Mouse (Mus musculus): ENCODE results near the gene Cdc42bpa.

The Cdc42bpa gene

GRCm38 (mm10) chr1:180162986-180163385 lies 202.7 kb downstream of the Cdc42bpa start:
- no peak for DNase-seq (ENCODE audit: low spot score)

- DNase-seq (ENCODE audit: low spot score), result no peak
Measured at GRCm38 (mm10) chr1:180166533-180166932, 206.3 kb downstream of the Cdc42bpa start.

- no peak for DNase-seq (ENCODE audit: low spot score)
Measured at GRCm38 (mm10) chr1:180168294-180168693, 208.0 kb downstream of the Cdc42bpa start.

DNA sequence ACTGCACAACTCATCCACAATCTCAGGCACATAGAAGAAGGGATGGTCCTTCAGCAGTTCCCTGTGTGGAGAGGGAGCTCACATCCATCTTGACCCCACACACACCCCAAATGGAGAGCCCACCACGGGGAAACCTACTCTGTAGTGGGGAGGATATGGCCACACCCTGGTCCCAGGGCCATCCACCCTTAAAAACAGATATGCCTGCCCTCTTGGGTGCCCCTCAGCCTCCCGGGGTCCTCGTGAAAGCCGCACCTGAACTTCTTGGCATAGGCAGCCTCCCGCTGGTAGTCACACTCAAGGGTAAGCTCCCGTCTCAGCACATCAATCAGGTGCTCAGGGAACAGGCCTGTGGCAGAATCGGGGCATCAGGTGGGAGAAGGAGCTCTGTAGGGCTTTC lies 208.9 kb downstream of the Cdc42bpa start:
- DNase-seq (ENCODE audit: low spot score), result no peak

- no peak for DNase-seq (ENCODE audit: low spot score)
Measured at GRCm38 (mm10) chr1:180170071-180170470, 209.8 kb downstream of the Cdc42bpa start.

GRCm38 (mm10) chr1:180171883-180172282 lies 211.6 kb downstream of the Cdc42bpa start:
- DNase-seq (ENCODE audit: low spot score), result no peak

DNA sequence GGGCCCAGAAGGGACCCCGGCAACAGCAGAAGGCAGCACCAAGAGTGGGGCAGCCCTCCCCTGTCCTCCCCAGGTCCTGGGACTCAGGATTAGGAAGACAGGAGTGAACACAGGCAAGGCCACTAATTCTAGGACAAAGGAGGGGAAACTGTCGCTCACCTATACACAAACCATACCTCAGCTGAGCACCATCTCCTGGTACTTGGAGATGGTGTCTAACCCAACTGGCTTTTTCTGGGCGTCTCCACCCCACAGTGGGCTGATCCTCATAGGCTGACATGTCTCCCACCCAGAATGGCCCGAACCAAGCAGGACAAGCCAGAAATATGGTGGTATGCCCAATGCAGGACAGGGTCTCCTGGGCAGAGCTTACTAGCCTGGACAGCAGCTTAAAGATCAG lies 212.3 kb downstream of the Cdc42bpa start:
- DNase-seq (ENCODE audit: low spot score), result no peak

GRCm38 (mm10) chr1:180173017-180173416 lies 212.7 kb downstream of the Cdc42bpa start:
- DNase-seq (ENCODE audit: low spot score), result no peak

DNA sequence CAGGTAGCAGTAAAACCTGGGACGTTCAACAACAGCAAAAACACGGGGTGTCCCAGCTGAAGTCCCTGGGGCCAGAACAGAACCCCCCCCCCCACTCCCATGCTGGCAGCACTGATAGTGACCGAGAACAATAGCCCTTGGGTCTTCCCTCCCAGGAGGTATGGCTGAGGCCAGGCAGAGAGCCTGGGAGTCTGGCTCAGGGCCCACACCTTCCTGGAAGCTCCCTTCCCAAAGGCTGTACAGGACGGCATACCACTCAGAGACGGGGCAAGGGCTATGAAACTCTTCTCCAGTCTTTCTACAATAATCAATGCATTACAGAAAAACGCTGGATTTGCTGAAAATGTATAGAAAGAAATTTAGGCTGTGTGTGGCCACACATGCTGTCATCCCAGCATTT lies 214.4 kb downstream of the Cdc42bpa start:
- no peak for DNase-seq (ENCODE audit: low spot score)

DNA sequence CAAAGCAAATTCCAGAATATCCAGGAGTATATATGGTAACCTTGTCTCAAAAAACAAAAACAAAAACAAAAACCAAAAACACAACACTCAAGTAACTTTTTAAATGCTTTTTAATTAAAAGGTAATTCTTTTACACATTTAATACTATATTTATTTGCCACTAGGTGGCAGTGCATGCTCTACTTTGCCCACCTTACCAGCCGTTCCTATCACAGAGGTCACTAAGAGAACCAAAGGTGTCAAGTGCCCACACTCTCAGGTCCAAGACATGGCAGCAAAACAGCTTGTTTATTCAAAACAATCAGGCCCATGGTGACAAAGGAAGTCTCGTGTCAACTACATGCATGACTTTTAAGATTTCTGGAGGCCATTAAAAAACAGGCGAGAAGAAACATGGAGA lies 214.9 kb downstream of the Cdc42bpa start:
- DNase-seq (ENCODE audit: low spot score), result no peak

- no peak for DNase-seq (ENCODE audit: low spot score)
Measured at GRCm38 (mm10) chr1:180175635-180176034, 215.4 kb downstream of the Cdc42bpa start.

GRCm38 (mm10) chr1:180176784-180177183 lies 216.5 kb downstream of the Cdc42bpa start:
- DNase-seq (ENCODE audit: low spot score), result no peak

- DNase-seq (ENCODE audit: low spot score), result no peak
Measured at GRCm38 (mm10) chr1:180178340-180178739, 218.1 kb downstream of the Cdc42bpa start.

DNA sequence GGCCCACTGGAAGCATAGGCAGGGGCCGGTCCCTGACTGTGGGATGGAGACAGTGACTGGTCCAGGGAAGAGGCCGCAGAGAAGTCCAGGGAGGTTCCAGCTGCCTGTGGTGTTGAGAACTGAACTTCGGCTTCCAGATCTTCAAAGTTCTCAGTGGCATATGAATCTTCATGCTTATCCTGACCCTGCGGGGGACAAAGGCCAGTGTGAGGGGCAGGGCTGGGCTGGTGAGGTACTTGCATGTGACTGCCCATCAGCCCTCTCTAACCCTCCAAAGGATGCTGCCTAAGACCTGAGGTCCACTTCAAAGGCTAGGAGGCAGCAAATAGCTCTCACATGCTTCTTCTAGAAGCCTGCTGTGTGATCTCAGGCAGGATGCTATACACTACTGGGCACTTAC lies 218.8 kb downstream of the Cdc42bpa start:
- no peak for DNase-seq (ENCODE audit: low spot score)

DNA sequence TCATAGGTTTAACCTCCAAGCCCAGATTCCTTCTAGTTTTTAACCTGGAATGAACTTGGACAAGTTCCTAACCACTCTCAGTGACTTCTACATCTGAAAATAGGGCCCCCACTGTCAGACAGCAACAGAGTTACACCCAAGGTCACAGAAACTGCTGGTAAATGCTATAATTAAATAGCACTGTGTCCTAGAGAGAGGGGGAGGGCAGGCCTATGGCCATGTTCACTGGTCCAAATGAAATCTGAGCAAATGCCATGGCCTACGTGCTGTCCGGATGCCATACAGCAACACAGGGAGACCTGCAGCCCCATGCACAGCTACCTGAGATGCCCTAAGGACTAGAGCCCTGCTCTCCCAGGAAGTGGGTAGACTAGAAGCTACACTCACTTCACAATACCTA lies 219.6 kb downstream of the Cdc42bpa start:
- DNase-seq (ENCODE audit: low spot score), result no peak

GRCm38 (mm10) chr1:180181304-180181965 lies 221.2 kb downstream of the Cdc42bpa start:
- no peak for DNase-seq (ENCODE audit: low spot score)

DNA sequence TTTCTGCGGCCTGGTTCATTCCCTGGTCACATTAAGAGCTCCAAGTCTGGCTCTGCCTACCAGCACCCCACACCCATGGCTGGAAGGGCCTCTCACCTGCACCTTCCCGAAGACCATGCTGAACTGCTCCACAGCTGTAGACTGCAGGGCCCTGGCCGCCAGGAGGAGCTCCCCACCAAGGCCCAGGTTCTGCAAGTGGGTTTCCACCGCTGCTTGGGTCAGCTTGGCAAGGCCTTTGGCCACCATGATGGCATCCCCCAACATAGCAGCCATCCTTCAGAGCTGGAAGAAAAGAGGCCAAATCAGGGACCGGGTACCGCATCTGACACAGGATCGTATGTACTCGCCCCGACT lies 221.7 kb downstream of the Cdc42bpa start:
- no peak for DNase-seq (ENCODE audit: low spot score)

DNA sequence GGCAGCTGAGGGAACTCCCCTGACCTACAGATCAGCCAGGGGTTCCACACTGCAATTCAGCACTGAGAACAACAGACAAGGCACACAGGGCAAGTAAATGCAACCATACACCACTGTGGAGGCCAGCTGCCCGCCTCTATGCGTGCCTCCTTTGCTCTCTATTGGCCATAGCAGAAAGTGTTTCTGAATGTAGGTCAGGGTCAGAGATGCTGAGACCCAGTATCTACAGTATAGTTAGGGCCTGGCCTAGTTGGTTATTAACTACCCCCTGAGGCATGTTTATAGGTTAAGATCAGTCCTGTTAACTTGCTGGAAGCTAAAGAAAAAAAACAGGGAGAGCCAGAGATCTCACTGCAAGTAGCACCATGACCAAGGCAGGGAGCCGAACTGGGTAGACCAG lies 222.5 kb downstream of the Cdc42bpa start:
- no peak for DNase-seq (ENCODE audit: low spot score)

DNA sequence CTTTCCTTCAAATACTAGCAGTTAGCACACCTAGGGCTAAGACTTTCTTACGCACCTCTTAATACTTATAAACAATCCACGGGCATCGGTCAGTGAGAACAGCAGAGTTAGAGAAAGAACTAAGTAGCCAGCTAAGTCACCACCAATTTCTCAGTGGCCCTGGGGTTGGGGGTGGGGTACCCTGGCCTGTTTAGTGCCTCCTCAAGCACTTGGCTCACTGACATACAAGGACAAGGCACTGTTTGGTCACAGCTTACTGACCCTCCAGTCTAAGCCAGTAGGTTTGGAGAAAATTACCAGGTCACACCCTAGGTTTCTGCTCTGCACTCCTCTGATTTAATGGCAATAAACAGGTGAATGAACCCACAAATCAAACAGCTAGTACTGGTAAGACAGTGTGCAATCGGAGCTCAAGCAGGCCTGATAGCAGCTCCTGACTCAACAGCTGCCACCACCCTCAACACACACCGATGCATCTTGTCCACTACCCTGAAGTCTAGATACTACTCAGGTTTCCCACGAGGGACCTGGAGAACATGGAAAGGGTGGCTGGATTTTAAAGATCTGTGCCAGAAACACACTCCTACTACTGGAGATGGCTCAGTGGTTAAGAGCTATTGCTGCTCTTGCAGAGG lies 223.4 kb downstream of the Cdc42bpa start:
- no peak for DNase-seq (ENCODE audit: low spot score)

DNA sequence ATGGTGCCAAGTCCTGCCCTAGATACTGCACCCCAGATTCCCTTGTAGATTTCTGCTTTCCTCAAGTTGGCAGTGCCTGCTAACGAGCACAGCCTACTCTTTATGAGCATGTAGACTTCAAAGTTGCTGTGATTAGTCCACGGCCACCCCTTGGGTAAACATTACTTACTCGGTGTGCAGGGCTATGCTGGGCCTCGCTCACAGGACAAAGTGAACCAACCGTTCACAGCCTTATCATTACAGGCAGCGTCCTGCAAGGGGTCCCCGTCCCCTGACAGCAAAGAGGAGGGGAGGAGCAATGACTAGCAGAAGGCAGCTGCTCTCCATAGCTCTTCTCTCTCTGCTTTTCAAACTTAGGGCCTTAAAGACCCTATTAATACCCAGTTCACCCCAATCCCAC lies 224.5 kb downstream of the Cdc42bpa start:
- no peak for DNase-seq (ENCODE audit: low spot score)

DNA sequence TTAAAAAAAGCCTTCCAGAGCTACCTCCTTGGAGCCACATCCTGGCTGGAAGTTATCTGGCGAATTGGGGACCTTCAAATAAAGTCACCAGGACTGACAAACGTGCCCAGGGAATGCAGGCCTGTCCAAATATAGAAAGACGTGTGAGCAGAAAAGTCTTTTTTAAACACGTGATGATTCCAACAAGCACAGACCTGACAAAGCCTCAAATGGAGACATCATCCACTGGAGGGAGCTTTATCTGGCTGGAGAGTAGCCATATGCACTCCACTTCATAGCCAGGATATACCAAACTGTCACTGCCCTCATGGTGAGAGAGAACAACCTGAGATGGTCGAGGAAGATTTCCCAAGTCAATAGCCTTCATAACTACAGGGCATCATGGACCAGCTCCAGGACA lies 225.6 kb downstream of the Cdc42bpa start:
- DNase-seq (ENCODE audit: low spot score), result no peak

DNA sequence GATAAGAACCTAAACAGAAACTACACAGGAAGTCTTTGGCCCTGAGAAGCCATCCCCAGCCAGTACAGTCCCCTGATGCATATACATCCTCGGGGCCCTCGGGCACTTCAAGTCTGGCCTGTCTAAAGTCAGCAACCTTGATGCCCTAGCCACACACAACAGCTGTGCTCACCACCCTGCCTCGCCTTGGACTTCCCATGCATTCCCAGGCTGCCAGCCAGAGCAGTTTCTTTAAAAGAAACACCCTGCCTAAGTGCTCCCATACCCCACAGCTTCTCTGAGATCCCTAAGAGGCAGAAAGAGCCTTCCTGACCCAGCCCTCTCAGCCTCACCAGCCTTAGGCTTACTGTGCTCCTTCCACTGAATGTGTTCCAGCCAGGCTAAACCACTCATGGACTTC lies 226.1 kb downstream of the Cdc42bpa start:
- no peak for DNase-seq (ENCODE audit: low spot score)

GRCm38 (mm10) chr1:180188951-180189350 lies 228.7 kb downstream of the Cdc42bpa start:
- DNase-seq (ENCODE audit: low spot score), result no peak

GRCm38 (mm10) chr1:180191112-180191511 lies 230.8 kb downstream of the Cdc42bpa start:
- DNase-seq (ENCODE audit: low spot score), result no peak

All from urinary bladder, postnatal 10 days (tissue).